Mouse (Mus musculus): ENCODE results near the gene Msx2. TPM values are rescaled to one million over a fixed set of nuclear protein-coding genes. Genes with fewer than 3 reads are reported as not detected.

The Msx2 gene
- polyA plus RNA-seq, 2 experiments, result 0.02 TPM; not detected in 1

- no peak for DNase-seq (ENCODE audit: low read depth in 3 of 3, low spot score in 3 of 3)
- Histone ChIP-seq H3K36me3 (replicated peaks; ENCODE audit: control insufficient read depth, insufficient read depth, low read depth) (no peaks in the 10 kb centered on the region), H3K9ac (replicated peaks) (no peak overlapping the region), H3K27me3 (ENCODE audit: control insufficient read depth, insufficient read depth, low read length) (no peaks in the 10 kb centered on the region), H3K4me3 (ENCODE audit: insufficient read depth in 1 of 2, low read depth in 2 of 2, low read length in 2 of 2) (no peak overlapping the region), H3K27ac (no peak overlapping the region), H3K4me2 (ENCODE audit: low read depth) (no peak overlapping the region), H3K4me1 (replicated peaks; ENCODE audit: control insufficient read depth in 2 of 2, insufficient read depth in 2 of 2, low read length in 1 of 2) (no peaks in the 10 kb centered on the region), H3K9me3 (ENCODE audit: control insufficient read depth, low read length) (no peaks in the 10 kb centered on the region; the same call in 1 of the 2 replicates)
- no peak for TF ChIP-seq CTCF (IDR thresholded peaks at IDR 0.05; ENCODE audit: low read depth)
- TF ChIP-seq EP300 (IDR thresholded peaks at IDR 0.05; ENCODE audit: low read depth), result no peak
- ATAC-seq (ENCODE audit: insufficient read depth), result no peak
- 74% methylated on average over 6 of the region's 6 CpGs for WGBS (ENCODE audit: insufficient replicate concordance)
Measured at GRCm38 (mm10) chr13:53417701-53418100, 55.2 kb downstream of the Msx2 start.

Other genes with a start within 250 kb of the Msx2 start
- 0.17 and 0.19 TPM in 2 replicates for gene Ror2, start 186.9 kb downstream of the Msx2 start, polyA plus RNA-seq (2012; rRNA removed)
- 0.03 and 0.27 TPM in 2 replicates for gene Ror2, start 186.9 kb downstream of the Msx2 start, polyA plus RNA-seq (2014; fragmentation: Nextera tagmentation; extraction: Ambion mirVana)
- 4.9 and 7.4 TPM in 2 replicates for gene Sptlc1, start 95.7 kb downstream of the Msx2 start, polyA plus RNA-seq (2012; rRNA removed)
- gene Sptlc1, start 95.7 kb downstream of the Msx2 start, polyA plus RNA-seq (2014; fragmentation: Nextera tagmentation; extraction: Ambion mirVana), result 12.3 and 12.4 TPM in 2 replicates